Mouse (Mus musculus) activated CD4-positive, CD25-positive, alpha-beta regulatory T cell, adult 4 months (primary cell): Measurements from ENCODE around the gene Rps10. TPM values are rescaled to one million over a fixed set of nuclear protein-coding genes. Genes with fewer than 3 reads are reported as not detected.

ENCODE experiments used
- ATAC-seq: one replicate; pipeline ENCODE4 v1.8.0; 2017
- polyA plus RNA-seq, 2 experiments: library from polyadenylated mRNA; unstranded; fragments of 100-300 nt; shearing (Covaris generic); gene quantifications; one replicate each; pipeline ENCODE4 v1.2.1; 2017

Rps10 gene
- polyA plus RNA-seq, result 1,000 to 10,000 TPM; 1,853 to 2,245 TPM

DNA sequence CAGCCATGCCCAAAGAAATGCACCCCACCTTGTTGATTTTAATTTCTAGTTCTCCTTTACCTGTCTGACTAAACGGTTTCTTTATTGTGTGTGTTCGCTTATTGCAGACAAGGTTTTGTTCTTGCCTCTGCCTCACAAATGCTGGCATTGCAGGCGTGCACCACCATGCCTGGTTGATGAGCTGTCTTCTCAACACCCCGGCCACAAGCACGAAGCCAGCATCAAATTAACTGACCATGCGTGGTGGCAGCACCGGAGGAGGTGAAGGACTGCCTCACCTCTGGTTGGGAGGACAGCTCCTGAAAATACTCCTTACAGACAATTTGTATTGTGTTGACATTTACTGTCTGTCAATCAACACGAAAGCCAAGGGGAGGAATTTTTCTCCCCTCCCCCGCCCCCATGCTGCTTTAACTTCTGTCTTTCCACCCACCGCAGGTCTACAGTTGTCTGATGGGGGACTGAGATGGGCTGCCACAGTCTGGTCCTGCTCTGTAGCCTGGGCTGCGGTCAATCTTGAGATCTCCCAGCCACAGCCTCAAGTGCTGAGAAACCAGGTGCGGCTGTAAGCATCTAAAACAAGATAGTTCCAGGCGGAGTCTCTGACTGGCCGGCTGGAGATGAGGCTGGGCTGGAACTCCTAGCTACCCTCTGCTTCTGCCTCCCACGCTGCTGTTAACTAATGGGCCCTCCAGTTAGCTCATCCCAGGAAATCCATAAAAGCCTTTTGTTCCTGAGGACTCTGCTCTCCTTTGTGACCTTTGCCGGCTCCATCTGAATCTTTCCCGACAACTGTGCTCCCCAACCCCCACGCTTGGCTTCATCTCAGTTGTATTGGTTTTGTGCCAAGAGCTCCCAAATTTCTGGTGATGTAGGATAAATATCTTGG is at the start of gene Rps10:
TSS of gene Rps10 (minus strand) at position 538 of the 889 bp plus-strand sequence.
- ATAC-seq, result no peak

DNA sequence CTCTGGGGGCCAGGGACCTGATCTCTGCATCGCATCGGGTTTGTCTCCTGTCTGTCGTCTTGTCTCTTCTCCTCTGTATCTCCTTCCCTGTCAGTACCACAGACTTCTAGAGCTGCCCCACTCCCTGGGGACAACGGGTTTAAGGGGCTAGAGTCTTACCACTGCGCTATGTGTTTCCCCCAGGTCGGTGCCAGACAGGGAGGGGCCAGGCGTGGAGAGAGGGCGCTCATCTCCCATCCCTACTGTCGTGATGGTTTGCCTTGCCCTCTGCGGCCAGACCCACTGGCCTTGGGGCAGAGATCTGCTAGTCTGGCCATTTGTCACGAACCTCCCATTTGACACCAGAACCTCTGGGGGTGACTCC is 49.1 kb upstream of the Rps10 start:
- ATAC-seq, result no peak

DNA sequence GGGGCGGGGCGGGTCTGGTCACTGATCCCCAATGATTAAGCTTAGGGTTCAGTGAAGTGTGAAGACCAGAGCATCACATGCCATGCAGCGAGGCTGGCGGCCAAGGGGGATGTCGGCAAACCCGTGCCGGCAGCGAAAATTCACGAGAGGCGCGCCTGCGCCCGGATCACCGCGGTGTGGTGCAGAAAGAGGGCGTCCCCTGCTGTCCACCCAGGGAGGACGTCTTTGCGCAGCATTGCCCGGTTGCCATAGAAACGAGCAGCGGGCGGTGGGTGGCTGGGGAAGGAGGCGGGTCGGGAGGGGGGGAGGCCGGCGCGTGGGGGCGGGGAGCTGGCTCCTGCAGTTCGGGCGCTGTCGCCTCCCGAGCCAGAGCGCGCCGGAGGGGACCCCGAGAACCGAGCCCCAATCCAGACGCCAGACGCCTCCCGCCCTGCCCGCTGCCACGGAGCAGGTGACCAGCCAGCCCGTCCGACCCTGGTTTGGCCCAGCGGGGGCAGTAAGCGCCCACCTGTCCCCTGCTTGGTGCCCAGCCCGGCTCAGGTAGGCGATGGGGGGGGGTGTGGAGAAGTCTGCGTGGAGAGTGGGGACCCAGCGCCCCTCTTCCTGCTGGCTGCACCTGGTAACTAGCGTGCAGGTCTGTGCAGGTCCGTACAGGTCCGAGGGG is 48.5 kb upstream of the Rps10 start:
- no peak for ATAC-seq

DNA sequence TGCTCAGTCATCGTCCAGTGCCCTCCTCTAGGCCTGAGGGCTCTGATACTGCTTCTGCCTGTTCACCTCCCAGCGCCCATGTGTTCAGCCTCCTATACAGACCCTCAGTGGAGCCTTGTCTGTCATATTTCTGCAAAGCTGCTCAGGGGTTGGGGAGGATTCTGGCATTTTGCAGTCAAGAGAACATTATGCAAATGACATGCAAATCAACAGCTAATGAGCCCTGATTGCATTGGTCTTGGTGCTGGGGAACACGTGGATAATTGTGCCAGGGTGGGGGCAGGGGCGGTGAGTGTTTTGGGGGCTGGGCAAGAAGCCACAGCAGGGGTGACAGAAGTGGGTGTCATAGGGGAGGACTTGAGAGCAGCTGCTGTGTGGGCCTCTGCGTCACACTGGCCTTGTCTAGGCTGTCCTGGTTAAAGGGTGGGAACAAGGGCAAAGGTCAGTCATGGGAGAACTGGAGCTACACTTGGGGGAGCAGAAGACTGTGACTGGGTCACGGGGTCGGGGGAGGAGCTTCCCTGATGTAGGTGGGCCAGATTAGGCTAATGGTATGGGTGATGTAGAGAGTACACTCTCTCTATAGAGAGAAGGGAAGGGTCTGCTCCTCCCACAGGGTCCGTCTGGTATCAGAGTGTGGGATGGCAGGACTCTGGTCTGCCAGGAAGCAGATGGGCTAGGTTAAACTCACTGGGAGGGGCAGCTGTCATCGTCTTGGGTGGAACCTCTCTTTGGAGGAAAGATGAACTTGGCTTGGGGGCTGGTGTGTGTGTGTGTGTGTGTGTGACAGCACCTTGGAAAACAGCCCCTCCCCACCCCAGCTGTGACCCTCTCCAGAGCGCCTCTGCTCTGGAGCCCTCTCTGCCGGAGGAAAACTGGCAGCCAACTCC is 42.7 kb upstream of the Rps10 start:
- no peak for ATAC-seq

DNA sequence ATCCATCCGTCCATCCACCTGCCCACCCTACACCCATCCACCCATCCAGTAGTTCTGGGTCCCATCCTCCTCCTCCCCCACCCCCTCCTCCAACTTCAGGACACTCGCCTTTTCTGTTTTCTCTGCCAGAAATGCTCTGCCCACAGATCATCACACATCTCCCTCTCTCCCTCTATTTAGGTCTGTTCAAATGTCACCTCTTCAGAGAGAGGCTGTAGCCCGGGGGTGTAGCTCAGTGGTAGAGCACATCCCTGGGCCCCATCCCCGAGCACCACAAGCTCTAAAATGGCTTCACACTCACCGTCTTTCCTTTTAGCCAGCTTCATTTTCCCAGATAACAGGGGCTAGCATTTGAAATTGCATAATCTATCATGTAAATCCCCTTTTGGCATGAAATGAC is 41.3 kb upstream of the Rps10 start:
- ATAC-seq, result no peak

DNA sequence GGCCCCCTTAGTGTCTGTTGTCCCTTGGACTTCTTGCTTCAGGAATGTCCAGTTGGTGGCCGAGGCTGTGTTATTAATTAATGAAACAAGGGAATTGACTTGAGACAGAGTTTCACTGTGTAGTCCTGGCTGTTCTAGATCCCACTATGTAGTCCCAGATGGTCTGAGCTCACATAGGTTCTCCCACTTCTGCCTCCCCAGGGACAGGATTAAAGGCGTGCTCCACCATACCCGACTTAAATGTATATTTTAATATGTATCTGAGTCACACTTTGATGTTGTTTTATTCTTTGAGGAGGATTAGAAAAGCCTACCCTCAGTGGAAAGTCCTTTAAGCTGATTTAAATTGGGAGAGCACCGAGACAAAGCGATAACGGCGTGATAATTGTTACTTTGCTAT is 39.8 kb upstream of the Rps10 start:
- ATAC-seq, result no peak

DNA sequence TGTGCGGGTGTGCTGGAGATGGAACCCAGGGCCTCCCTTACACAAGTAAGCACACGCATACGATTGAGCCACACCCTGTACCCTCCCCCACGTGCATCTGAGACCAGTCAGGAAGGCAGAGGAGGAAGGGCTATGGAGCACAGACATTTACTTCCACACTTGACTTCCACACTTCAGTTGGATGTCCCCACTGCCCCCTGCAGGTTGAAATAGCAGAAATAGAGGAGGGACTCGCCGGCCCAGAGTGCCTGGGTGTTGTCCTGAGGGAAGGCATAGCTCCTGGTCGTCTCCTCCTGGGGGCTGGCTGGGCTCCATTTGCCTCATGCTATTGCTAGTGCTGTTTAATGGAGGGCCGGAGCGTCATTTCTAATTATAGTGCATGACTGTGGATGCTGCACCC is 39.0 kb upstream of the Rps10 start:
- ATAC-seq, result no peak

DNA sequence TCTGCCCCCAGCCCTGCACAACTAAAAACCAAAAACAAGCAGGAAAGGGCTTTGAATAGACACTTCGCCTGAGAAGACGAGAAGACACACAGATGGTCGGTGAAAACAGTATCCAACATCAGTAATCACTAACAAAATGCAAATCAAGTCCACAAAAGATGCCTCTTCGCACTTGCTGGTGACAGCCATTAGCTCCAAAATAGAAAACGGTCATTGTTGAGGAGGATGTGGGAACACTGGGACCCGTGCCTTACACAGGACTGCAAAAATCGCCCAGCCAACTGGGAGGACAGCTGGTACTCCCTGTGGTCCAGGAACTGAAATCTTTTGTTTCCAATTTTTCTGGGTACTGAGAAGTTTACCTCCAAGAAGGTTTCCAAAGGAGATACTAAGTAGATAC is 37.5 kb upstream of the Rps10 start:
- no peak for ATAC-seq

DNA sequence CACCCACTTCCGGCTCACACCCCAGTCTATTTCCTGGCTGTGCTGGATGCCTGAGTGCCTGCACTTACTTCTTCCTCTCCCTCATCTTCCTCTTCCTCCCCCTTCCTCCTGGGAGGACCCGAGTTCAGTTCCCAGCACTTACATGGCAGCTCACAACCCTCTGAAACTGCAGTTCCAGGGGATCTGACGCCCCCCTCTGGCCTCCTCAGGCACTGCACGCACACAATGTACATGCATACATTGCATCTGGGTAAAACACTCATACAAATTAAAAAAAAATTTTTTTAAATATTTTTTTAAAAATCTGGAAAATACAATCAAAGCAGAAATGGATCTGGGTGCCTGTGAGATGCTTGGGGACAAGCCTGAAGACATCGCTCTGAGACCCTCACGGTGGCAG is 35.3 kb upstream of the Rps10 start:
- ATAC-seq, result no peak

DNA sequence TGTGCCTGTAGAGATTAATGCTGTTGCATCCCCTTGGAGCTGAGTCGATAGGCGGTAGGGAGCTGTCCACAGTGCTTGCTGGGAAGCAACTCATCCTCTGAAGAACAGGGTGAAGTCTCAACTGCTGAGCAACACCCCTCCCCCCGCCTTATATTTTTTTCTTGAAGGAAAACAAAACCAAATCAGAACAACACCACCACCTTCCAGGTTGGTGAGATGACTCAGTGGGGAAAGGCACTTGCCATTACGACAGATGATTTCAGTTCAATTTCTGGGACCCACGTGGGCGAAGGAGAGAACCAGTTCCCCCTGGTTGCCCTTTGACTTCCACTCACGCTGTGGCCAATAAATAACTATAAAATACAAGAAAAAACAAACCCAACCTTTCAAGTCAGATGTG is 22.3 kb upstream of the Rps10 start:
- peak; percentile 12 for ATAC-seq

DNA sequence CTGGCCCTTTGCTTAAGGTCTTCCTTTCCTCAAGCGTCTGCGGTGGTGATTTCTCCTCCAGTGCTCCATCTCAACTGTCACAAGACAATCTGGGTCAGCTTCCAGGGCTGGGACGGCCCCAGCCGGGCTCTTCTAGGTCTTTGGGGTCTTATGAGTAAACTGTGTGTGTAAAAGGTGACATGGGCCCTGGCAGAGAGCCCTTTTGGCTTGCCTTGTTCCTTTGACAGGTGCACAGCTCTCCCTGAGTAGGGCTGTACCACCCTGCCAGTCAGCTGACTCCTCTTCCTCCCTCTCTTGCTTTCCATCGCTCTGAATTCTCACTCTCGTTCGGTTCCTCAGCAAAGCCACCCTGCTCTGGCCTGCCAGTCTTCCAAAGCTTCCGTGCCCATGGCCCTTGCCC is 20.7 kb upstream of the Rps10 start:
- no peak for ATAC-seq

DNA sequence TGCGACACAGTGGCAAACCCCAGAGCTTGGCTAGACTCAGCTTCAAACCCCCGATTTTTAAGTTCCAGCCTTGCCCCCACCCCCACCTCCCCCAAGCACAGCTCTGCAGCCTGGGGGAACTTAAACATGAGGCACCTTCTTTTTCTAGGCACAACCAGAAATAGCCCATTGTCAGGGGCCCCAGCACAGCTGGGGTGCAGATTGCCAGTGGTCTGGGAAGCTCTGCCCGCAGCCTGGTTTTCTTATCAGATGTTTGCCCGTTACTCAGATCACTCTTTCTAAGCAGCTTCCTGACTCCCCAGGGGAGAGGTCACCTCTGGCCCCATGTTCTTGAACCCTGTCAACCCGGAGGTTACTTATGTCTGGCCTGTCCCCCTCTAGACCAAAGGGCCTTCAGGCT is 19.9 kb upstream of the Rps10 start:
- no peak for ATAC-seq

DNA sequence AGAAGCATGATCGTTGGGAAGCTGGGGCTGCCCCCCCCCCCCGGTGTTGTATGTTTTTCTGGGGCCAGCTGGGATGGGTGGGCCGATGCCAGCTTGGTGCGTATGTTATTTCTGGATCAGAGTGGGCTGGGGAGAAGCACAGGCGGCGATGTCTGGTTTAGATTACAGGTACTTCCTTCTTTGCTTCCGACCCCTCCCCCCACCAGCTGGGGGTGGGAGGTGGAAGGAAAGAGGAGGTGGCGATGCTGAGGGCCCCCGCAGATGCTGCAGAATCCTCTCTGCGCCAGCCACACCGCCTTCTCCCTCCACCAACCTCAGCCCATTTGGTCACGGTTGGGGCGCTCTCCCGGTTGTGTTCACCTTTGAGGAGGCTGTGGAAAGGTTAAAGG is 19.5 kb upstream of the Rps10 start:
- no peak for ATAC-seq

DNA sequence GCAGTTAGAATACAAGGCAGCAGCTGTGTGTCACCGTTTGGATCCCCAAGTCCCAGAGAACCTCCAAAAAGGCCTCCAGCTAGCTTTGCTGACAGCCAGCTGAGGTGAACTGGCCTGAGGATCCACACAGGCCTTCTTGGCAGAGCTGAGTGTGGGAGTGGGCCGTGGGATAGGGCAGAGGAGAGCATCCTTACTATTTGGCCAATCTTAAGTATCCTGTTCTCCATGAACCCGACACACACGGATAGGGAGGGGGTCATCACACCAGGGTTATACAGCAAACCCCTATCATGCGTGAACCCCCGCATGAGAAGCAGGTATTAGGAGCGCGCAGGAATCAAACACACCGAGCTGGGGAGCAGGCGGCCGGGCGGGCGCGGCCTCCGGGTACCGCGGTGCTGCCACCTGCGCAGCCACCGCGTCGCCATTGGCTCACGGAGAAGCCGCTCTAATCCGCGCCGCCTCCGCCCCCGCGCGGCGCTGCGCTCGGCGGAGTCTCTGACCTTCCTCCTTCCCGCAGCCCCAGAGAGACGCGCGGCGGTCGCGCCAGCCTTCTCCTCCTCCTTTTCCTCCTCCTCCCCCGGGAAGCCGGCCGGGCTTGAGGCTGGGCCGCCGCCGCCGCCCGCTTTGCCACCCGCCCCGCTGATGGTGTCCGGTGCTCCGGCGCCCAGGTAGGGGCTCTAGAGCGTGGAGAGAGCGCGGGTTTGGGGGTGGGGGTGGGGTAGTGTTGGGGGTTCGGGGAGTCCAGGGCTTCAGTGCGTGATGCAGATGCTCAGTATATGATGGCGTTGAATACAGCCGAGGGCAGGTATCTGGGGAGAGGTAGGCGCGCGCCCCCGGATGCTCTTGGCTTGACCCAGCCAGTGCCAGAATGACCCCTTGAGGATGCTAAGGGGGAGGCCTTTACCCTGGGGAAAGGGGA is 18.9 kb upstream of the Rps10 start, which contains the start of gene Pacsin1:
TSS of gene Pacsin1 (plus strand) at position 421 of the 922 bp plus-strand sequence.
- ATAC-seq, result peak; percentile 77

DNA sequence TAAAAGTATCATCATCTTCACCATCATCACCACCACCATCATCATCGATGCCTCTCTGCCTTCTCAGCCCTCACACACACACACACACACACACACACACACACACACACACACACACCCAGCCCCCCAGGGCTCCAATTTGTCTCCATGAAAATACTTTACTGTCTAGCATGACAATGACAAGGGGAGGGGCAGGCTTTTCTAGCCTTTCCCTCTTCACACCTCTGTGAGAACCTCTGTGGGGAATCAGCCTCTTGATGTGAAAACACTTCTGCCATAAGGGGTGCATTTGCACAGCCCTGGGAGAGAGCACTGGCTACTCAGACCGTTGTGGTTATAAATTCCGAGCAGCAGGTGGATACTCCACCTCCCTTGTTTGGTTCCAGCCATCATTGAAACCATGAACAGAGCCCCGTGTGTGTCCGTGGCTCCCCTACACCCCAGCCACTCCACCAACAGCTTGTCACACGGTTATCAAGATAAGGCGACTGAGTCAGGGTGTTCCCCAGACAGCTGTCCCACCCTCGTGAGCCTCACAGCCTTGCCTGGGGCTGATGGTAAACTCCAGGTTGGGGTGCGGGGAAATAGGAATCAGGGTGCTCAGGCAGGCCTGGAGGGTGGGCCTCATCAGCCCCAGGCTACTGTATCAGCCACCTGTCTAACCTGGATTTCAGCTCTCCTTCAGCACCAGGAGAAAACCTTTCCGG is 16.9 kb upstream of the Rps10 start:
- ATAC-seq, result no peak

DNA sequence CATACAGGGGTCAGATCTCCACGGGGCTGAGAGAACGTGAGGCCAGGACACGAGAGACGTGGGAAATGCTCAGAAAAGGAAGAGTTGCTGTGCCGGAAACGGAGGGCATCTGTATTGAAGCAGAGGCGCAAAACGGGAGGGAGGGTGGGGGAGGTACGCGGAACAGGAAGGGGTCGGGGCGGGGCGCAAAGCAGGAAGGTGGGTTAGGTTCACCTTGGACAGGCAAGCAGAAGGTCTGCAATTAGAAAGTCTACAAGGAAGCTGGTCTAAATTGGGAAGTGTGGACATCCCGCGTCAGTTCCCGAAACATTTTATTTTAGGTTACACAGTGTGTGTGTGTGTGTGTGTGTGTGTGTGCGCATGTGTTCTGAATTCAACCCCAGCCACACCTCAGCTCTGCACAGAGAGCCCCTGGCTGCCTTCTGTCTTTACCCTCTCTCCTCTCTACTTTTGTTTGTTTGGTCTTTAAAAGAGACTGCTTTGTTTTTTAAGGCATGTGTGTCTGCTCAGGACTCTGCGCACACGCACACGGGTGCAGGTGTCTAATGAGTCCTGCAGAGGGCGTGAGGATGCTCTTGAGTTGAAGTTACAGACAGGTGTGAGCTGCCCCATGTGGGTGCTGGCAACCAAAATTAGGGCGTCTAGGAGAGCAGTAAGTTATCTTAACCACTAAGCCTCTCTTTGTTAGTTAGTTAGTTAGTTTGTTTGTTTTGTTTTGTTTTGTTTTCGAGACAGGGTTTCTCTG is 15.7 kb upstream of the Rps10 start:
- ATAC-seq, result peak; percentile 33

DNA sequence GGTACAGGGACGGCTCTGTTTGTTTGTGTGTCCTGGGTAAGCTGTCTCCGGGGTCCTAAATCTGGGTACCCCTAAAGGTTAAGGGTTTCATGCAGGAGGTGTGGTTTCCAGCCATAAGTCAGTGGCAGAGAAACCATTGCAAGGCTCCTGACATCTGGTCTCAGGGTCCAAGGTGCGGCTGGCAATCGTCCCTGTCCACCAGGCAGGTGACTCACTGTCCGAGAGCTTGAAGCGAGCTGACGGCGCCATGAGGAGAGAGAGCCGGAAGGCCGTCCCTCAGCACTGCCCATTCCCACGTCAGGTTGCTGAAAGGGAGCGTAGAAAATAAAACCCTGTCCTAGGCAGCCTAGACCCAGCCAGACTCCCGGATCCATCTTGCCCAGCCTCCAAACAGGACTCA is 14.1 kb upstream of the Rps10 start:
- ATAC-seq, result no peak

DNA sequence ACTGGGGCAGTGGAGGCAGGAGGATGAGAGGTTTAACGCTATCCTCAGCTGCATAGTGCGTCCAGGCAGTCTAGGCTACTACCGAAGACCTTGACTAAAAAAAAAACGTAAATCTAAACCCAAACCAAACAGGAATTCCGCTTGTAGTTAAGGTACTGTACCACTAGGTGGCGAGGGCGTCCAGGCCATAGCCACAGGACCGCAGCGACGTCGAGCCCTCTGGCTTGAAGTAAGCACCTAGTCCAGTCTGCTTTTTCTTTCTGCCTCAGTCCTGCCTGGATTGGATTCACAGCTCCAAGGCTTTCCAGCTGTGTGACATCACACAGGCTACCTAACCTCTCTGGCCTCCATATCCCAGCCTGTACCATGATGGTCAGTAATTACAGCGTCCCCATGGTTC is 13.7 kb upstream of the Rps10 start:
- peak; percentile 38 for ATAC-seq

DNA sequence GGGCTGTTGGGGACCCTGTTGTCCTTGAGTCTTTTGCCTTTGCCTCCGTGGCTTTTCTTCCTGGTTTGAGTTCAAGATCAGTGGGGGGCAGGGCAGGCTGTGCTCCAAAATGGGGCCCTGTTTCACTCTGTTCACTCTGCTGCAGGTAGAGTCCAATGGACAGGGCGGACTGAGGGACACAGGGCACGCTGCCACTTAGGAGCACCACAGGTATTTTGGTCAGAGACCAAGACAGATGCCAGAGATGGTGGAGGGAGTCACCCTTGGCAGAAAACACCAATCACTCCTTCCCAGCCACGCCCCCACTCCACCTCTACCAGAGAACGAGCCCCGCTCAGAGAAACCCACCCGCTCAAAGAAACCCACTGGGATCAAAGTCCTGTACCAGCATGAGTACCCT is 9.3 kb upstream of the Rps10 start:
- no peak for ATAC-seq

DNA sequence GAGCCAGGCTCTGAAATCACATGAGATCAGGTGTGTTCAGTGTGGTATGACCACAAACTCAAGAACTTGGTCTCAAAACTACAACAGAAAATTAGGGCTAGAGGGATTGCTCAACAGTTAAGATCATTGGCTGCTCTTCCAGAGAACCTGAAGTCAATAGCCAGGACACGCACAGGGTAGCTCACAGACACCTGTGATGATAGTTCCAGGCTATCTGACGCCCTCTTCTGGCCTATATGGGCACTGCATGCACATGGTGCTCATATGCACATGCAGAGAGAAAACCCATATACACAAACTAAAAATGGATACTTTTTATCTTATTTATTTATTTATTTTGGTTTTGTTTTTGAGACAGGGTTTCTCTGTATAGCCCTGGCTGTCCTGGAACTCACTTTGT is 8.1 kb upstream of the Rps10 start:
- ATAC-seq, result no peak

DNA sequence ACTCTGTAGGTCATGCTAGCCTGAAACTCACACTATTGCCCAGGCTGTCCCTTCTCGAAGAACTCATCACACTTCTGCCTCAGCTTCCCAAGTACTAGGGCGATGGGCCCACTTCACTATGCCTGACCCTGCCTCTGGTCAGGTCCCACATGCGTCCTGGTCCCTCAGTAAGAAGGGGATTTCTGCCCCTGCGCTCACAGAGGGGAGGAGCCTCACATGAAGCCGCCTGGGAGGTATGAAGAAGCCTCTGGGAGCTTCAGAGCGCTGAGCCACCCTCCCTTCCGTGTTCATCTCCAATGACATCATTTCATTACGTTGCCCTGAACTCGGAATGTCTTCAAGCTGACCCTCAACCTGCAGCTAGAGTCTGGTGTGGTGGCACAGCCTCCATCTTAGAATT is 7.3 kb upstream of the Rps10 start:
- no peak for ATAC-seq
